Mouse (Mus musculus) embryonic fibroblast, embryonic 13.5 days (primary cell): ENCODE results near the gene Zfp825. TPM values are rescaled to one million over a fixed set of nuclear protein-coding genes. Genes with fewer than 3 reads are reported as not detected.
"Not testable (repeated sequence)": the region's sequence is repeated elsewhere in the genome, so short reads cannot be mapped to it uniquely, and the experiment has no call there.

ENCODE experiments used
- H3K27ac ChIP-seq: 2 replicates; pipeline ENCODE4 v1.5.1; 2012; ENCODE audit warnings: low read length, control low read depth, inconsistent platforms; ENCODE audit not compliant: insufficient read depth
- H3K4me1 ChIP-seq: 2 replicates; pipeline ENCODE4 v1.6.1; 2011; ENCODE audit warnings: low read length; ENCODE audit not compliant: control insufficient read depth, insufficient read depth
- H3K4me3 ChIP-seq: 2 replicates; pipeline ENCODE4 v1.5.1; 2011; ENCODE audit warnings: mild to moderate bottlenecking, control low read depth, low read length; ENCODE audit not compliant: insufficient read depth
- CTCF ChIP-seq: IDR thresholded peaks from 2 replicates; pipeline ENCODE4 v1.5.1; 2011; ENCODE audit warnings: mild to moderate bottlenecking, control low read depth, low read length, moderate library complexity, borderline replicate concordance; ENCODE audit not compliant: insufficient read depth
- POLR2A ChIP-seq: IDR thresholded peaks from 2 replicates; pipeline ENCODE4 v1.6.1; 2011; ENCODE audit warnings: low read depth, mild to moderate bottlenecking, control low read depth, low read length, moderate library complexity
- polyA plus RNA-seq: library from polyadenylated mRNA; stranded (reverse); fragments of >200 nt; gene quantifications from 2 replicates; pipeline ENCODE4 v1.2.4, GENCODE M21; 2011; ENCODE audit warnings: low read depth; ENCODE audit not compliant: missing spikeins, insufficient read length

Zfp825 gene
- polyA plus RNA-seq: 12.9 and 16.4 TPM in 2 replicates

DNA sequence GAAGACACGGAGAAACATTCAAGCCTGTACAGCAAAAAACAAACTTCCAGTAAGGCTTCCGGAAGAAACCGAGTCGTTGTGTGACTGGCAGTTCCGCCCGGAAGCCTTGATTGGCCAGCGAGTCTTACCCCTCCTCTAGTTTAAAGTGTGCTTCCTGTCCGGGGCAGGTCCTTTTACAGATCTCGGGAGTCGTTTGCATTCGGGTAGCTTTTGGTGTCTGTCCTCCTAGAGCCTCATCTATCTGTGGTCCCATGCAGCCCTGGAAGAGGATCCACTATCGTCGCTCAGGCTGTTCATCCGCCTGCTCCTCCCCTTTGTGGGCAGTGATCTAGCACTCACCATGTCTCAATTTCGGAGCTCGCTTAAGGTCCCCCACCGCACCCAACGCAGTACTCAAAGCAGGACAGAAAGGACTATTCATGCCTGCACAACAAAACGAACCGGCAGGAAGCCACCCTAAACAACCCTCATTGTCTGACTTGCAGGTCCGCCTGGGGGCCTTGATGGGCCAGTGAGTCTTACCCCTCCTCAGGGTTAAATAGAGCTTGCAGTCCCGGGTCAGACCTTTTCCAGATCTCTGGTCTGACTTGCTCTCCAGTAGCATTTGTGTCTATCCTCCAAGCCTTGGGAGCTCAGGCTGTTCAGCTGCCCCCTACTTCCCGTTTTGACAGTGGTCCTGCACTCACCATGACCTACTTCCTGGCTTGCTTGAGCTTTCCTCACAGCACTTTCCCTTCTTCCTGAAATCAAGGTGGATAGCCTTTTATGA is at the start of gene Zfp825:
TSS of gene Zfp825 (minus strand) at position 82 of the 769 bp plus-strand sequence.
- Histone ChIP-seq H3K4me3 (peak within 1 kb of the TSS; percentile 71), H3K27ac (peak within 1 kb of the TSS; percentile 34), H3K4me1 (no peaks in the 10 kb centered on the region)
- TF ChIP-seq CTCF (no peak), POLR2A (peak; percentile 88)

DNA sequence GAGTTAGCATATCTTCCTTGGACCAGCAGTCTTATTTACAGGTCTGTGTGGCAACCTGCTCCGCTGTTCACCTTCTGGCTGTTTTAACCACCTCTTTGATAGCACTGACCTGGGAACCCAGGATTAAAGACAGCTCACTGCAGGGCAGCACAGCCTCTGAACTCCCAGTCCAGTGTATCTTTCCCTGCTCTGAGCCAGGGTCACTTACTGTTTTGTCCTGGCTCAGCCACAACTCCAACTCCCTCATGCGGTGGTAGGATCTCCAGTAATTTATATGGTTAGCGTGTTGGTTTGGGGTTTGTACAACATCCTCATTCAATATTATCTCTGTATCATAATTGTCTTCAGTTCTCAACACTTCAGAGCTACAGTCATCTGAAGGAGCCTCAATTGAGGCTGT is 41.6 kb upstream of the Zfp825 start:
- H3K4me3 ChIP-seq, H3K27ac ChIP-seq, H3K4me1 ChIP-seq: not testable (repeated sequence)

DNA sequence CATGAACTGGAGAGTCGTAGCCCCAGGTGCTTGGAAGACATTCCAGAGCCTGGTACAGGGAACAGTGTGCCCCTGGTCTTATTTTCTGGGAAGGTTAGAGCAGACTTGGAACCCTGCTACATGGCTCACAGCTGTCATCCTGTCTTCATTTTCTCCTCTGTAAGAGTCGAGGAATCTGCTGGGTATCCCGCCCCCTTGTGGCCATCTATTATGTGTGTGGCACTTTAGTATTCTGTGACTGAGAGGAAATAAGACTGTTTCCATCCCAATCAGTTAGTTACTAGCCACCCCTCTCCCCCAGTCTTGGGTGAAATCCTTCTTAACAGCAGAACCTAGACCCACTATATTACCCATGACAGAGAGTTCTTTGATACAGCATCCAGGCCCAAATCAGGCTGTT is 41.1 kb upstream of the Zfp825 start:
- H3K27ac ChIP-seq, H3K4me1 ChIP-seq, H3K4me3 ChIP-seq: not testable (repeated sequence)

DNA sequence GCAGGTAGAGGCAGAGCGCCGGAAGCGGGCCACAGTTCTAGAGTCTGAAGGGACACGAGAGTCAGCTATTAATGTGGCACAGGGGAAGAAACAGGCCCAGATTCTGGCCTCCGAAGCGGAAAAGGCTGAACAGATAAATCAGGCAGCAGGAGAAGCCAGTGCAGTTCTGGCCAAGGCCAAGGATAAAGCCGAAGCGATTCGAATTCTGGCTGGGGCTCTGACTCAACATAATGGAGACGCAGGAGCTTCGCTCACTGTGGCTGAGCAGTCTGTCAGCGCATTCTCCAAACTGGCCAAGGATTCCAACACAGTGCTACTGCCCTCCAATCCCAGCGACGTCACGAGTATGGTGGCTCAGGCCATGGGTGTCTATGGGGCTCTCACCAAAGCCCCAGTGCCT is 40.3 kb upstream of the Zfp825 start:
- Histone ChIP-seq H3K4me1 (no peaks in the 10 kb centered on the region), H3K4me3 (no peak overlapping the region), H3K27ac (no peak overlapping the region)
- TF ChIP-seq POLR2A (no peak), CTCF (no peak)

DNA sequence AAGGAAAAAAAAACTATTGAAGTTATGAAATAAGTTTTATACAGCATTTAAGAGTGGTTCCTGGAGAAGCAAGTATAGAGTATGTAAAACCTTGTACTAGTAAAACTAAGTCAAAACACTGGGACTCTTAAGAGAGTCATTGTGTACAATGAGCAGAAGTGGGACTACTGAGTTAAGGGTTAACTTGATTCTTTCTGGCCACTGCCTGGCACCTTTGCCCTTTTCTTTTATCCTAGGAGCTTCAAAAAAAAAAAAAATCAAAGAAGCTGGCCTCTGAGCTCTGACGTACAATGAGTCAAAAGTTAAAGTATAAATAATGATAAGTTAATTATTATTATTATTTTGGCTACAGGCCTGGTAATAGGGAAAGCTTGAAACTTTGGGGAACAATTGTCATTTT is 37.5 kb upstream of the Zfp825 start:
- H3K4me1 ChIP-seq, H3K27ac ChIP-seq, H3K4me3 ChIP-seq: not testable (repeated sequence)

DNA sequence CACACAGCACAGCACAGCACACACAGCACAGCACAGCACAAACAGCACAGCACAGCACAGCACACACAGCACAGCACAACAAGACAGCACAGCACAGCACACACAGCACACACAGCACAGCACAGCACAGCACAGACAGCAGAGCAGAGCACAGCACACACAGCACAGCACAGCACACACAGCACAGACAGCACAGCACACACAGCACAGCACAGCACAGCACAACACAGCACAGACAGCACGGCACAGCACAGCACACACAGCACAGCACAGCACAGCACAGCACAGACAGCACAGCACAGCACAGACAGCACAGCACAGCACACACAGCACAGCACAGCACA is 35.6 kb upstream of the Zfp825 start:
- not testable (repeated sequence) for H3K4me3 ChIP-seq, H3K27ac ChIP-seq, H3K4me1 ChIP-seq

DNA sequence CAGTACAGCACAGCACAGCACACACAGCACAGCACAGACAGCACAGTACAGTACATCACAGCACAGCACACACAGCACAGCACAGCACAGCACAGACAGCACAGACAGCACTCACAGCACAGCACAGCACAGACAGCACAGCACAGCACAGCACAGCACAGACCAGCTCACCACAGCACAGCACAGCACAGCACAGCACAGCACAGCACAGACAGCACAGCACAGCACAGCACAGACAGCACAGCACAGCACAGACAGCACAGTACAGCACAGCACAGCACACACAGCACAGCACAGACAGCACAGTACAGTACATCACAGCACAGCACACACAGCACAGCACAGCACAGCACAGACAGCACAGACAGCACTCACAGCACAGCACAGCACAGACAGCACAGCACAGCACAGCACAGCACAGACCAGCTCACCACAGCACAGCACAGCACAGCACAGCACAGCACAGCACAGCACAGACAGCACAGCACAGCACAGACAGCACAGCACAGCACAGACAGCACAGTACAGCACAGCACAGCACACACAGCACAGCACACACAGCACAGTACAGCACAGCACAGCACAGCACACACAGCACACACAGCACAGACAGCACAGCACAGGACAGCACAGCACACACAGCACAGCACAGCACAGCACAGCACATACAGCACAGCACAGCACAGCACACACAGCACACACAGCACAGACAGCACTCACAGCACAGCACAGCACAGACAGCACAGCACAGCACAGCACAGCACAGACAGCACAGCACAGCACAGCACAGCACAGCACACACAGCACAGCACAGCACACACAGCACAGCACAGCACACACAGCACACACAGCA is 35.0 kb upstream of the Zfp825 start:
- H3K27ac ChIP-seq, H3K4me3 ChIP-seq, H3K4me1 ChIP-seq: not testable (repeated sequence)

DNA sequence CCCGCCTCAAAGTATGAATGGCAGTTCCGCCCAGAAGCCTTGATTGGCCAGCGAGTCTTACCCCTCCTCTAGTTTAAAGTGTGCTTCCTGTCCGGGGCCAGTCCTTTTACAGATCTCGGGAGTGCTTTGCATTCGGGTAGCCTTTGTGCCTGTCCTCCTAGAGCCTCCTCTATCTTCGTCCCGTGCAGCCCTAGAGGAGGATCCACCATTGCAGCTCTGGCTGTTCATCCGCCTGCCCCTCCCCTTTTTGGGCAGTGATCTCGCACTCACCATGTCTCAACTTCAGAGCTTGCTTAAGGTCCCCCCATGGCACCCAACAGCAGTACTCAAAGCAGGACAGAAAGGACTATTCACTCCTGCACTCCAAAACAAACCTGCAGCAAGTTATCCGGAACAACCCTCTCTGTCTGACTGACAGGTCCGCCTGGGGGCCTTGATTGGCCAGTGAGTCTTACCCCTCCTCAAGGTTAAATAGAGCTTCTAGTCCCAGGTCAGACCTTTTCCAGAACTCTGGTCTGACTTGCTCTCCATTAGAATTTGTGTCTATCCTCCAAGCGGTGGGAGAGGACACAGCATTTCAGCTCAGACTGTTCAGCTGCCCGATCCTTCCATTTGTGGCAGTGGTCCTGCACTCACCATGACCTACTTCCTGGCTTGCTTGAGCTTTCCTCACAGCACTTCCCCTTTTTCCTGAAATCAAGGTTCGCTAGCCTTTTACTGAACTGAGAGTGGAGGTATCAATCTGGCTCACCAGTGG is 28.9 kb upstream of the Zfp825 start:
- Histone ChIP-seq H3K27ac (peak overlapping the region; percentile 28), H3K4me1 (no peaks in the 10 kb centered on the region), H3K4me3 (peak overlapping the region; percentile 47)
- TF ChIP-seq POLR2A: peak; percentile 78
- TF ChIP-seq CTCF: no peak

DNA sequence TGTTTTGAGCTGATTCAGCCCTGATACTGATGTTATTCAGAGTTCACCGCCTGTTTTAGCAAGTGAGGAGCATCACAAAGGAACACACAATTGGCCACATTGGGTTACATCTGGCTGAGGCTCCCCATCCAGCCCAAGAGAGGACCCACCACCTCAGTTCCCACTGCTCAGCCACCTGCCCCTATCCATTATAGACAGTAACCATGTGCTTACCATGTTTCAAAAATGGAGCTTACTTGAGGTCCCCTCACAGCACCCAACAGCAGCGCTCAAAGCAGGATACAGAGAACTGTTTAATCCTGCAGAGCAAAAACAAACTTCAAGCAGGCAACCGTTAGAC is 28.3 kb upstream of the Zfp825 start:
- H3K4me1 ChIP-seq, H3K27ac ChIP-seq: not testable (repeated sequence)
- H3K4me3 ChIP-seq: peak overlapping the region; percentile 31

DNA sequence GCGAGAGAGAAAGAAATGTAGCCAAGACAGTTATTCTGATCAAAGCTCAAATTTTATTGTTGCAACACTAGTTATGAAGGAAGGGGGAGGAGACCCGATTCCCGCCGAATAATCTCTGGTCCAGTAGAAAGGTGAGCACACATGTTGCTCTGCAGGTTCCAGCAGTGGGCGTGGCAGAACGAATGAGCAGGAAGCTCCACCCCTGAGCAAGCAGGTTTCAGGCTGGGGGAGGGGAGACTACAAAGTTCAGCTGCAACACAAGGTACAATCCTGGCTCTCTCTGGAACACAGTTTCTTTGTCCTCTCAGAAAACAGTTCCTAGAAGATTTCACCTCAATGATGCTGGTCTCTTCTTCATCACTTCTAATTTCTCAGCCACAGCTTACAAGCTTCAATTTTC is 14.2 kb upstream of the Zfp825 start:
- H3K27ac ChIP-seq, H3K4me1 ChIP-seq, H3K4me3 ChIP-seq: not testable (repeated sequence)

DNA sequence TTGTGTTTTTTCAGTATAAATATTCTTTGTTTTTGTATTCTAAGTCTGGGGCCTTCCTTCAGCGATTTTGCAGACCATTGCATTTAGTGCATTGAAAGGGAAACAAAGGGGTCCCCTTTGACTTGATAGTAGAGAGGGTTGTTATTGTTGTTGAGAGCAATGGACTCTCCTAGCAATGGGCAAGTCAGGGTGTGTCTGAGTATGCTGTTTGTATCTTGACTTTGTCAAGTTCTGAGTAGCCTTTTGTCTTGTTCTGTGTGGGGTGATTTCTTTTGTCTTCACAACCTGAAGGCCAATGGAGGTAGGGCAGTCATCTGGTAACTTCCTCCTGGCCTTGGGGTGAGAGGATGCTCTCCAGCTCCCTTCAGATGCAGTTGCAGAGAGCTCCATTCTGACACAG is 9.1 kb upstream of the Zfp825 start:
- H3K4me3 ChIP-seq, H3K4me1 ChIP-seq, H3K27ac ChIP-seq: not testable (repeated sequence)

DNA sequence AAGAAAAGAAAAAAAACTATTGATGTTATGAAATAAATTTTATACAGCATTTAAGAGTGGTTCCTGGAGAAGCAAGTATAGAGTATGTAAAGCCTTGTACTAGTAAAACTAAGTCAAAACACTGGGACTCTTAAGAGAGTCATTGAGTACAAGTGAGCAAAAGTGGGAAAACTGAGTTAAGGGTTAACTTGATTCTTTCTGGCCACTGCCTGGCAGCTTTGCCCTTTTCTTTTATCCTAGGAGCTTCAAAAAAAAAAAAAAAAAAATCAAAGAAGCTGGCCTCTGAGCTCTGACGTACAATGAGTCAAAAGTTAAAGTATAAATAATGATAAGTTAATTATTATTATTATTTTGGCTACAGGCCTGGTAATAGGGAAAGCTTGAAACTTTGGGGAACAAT is 5.9 kb upstream of the Zfp825 start:
- H3K27ac ChIP-seq, H3K4me3 ChIP-seq, H3K4me1 ChIP-seq: not testable (repeated sequence)

DNA sequence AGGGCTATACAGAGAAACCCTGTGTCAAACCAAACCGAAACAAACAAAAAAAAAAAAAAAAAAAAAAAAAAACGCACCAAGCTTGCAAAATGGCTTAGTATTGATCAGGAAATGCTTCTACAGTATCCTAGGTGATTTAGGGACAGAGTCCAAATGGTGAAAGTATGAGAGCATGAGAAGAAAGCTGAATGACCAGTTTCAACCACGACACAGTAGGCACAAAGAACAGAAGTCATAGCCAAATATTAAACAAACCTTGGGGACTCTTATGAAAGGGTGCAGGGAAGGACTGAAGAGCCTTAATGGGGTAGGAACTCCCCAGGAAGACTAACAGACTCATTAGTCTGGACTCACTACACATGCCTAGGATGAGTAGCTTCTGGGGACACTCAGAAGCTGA is 9.5 kb downstream of the Zfp825 start:
- H3K4me3 ChIP-seq, H3K27ac ChIP-seq, H3K4me1 ChIP-seq: not testable (repeated sequence)

DNA sequence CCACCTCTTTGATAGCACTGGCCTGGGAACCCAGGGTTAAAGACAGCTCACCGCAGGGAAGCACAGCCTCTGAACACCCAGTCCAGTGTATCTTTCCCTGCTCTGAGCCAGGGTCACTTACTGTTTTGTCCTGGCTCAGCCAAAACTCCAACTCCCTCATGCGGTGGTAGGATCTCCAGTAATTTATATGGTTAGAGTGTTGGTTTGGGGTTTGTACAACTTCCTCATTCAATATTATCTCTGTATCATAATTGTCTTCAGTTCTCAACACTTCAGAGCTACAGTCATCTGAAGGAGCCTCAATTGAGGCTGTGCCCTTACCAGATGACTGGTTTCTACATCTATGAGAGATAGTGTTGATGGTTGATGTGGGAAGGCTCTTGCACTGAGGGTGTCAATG is 22.3 kb downstream of the Zfp825 start:
- not testable (repeated sequence) for H3K4me1 ChIP-seq, H3K27ac ChIP-seq, H3K4me3 ChIP-seq
